Mouse (Mus musculus): ENCODE measurements around the gene Etfb. TPM values are rescaled to one million over a fixed set of nuclear protein-coding genes. Genes with fewer than 3 reads are reported as not detected.

Etfb gene
- 93.3 and 153 TPM in 2 replicates for polyA plus RNA-seq (2012; rRNA removed)
- 280 and 301 TPM in 2 replicates for polyA plus RNA-seq (2014; fragmentation: Nextera tagmentation; extraction: Ambion mirVana)

- peak within 1 kb of the TSS; percentile 93 for H3K27ac ChIP-seq (replicated peaks; ENCODE audit: low read depth, low read length)
- H3K4me2 ChIP-seq (replicated peaks; ENCODE audit: low read depth, low read length, severe bottlenecking) = peak within 1 kb of the TSS; percentile 84
- peak within 1 kb of the TSS; percentile 65 for H3K9ac ChIP-seq (ENCODE audit: low read depth, low read length, severe bottlenecking)
- H3K27me3 ChIP-seq (ENCODE audit: control insufficient read depth, insufficient read depth, low read length) = no peaks in the 10 kb centered on the region
- H3K4me1 ChIP-seq (ENCODE audit: control insufficient read depth, insufficient read depth, low read length) = peaks cover 22% of the 10 kb centered on the region
- under 1% methylated on average over 27 of the region's 27 CpGs for WGBS
- H3K36me3 ChIP-seq (ENCODE audit: control insufficient read depth, insufficient read depth, low read length) = no peaks in the 10 kb centered on the region
- H3K9me3 ChIP-seq (ENCODE audit: control insufficient read depth, low read length) = no peaks in the 10 kb centered on the region
- peak; percentile 94 for DNase-seq (ENCODE audit: low spot score)
- peak within 1 kb of the TSS; percentile 46 for H3K4me3 ChIP-seq (replicated peaks; ENCODE audit: low read length)
- ATAC-seq (ENCODE audit: low FRiP score, low read depth) = peak; percentile 98
- TF ChIP-seq POLR2A (IDR thresholded peaks at IDR 0.05; ENCODE audit: borderline replicate concordance, extremely low read depth, insufficient read depth, insufficient read length) = no peak
Measured at GRCm38 (mm10) chr7:43443917-43444293, at the start of gene Etfb, which contains the start of gene Gm45233. TSS of gene Etfb (plus strand) at chr7:43444083. TSS of gene Gm45233 (plus strand) at chr7:43444128.

- WGBS = 76% methylated on average over 2 of the region's 2 CpGs
- H3K9me3 ChIP-seq (ENCODE audit: control insufficient read depth, low read length) = no peaks in the 10 kb centered on the region
- no peaks in the 10 kb centered on the region for H3K36me3 ChIP-seq (ENCODE audit: control insufficient read depth, insufficient read depth, low read length)
- no peak for TF ChIP-seq POLR2A (IDR thresholded peaks at IDR 0.05; ENCODE audit: borderline replicate concordance, extremely low read depth, insufficient read depth, insufficient read length)
- no peak overlapping the region for H3K4me2 ChIP-seq (replicated peaks; ENCODE audit: low read depth, low read length, severe bottlenecking)
- H3K4me1 ChIP-seq (ENCODE audit: control insufficient read depth, insufficient read depth, low read length) = no peaks in the 10 kb centered on the region
- ATAC-seq (ENCODE audit: low FRiP score, low read depth) (no peak), DNase-seq (ENCODE audit: low spot score) (no peak)
- no peaks in the 10 kb centered on the region for H3K27me3 ChIP-seq (ENCODE audit: control insufficient read depth, insufficient read depth, low read length)
- no peak overlapping the region for H3K4me3 ChIP-seq (replicated peaks; ENCODE audit: low read length)
- no peak overlapping the region for H3K27ac ChIP-seq (replicated peaks; ENCODE audit: low read depth, low read length)
- H3K9ac ChIP-seq (ENCODE audit: low read depth, low read length, severe bottlenecking) = no peak overlapping the region
Measured at GRCm38 (mm10) chr7:43399501-43399900, 44.4 kb upstream of the Etfb start.

- no peak for TF ChIP-seq POLR2A (IDR thresholded peaks at IDR 0.05; ENCODE audit: borderline replicate concordance, extremely low read depth, insufficient read depth, insufficient read length)
- Histone ChIP-seq H3K9me3 (ENCODE audit: control insufficient read depth, low read length) (no peaks in the 10 kb centered on the region), H3K4me1 (ENCODE audit: control insufficient read depth, insufficient read depth, low read length) (no peaks in the 10 kb centered on the region), H3K27me3 (ENCODE audit: control insufficient read depth, insufficient read depth, low read length) (no peaks in the 10 kb centered on the region), H3K4me3 (replicated peaks; ENCODE audit: low read length) (no peak overlapping the region), H3K36me3 (ENCODE audit: control insufficient read depth, insufficient read depth, low read length) (no peaks in the 10 kb centered on the region), H3K9ac (ENCODE audit: low read depth, low read length, severe bottlenecking) (no peak overlapping the region), H3K4me2 (replicated peaks; ENCODE audit: low read depth, low read length, severe bottlenecking) (no peak overlapping the region), H3K27ac (replicated peaks; ENCODE audit: low read depth, low read length) (no peak overlapping the region)
- ATAC-seq (ENCODE audit: low FRiP score, low read depth) (no peak), DNase-seq (ENCODE audit: low spot score) (no peak)
- WGBS = 21% methylated on average over 2 of the region's 2 CpGs
Measured at GRCm38 (mm10) chr7:43402718-43403117, 41.2 kb upstream of the Etfb start.

- DNase-seq (ENCODE audit: low spot score) = no peak
- Histone ChIP-seq H3K4me1 (ENCODE audit: control insufficient read depth, insufficient read depth, low read length) (no peaks in the 10 kb centered on the region), H3K27me3 (ENCODE audit: control insufficient read depth, insufficient read depth, low read length) (no peaks in the 10 kb centered on the region), H3K9ac (ENCODE audit: low read depth, low read length, severe bottlenecking) (no peak overlapping the region), H3K4me3 (replicated peaks; ENCODE audit: low read length) (no peak overlapping the region), H3K4me2 (replicated peaks; ENCODE audit: low read depth, low read length, severe bottlenecking) (no peak overlapping the region), H3K27ac (replicated peaks; ENCODE audit: low read depth, low read length) (no peak overlapping the region), H3K9me3 (ENCODE audit: control insufficient read depth, low read length) (no peaks in the 10 kb centered on the region), H3K36me3 (ENCODE audit: control insufficient read depth, insufficient read depth, low read length) (no peaks in the 10 kb centered on the region)
- 85% methylated on average over 3 of the region's 3 CpGs for WGBS
- no peak for TF ChIP-seq POLR2A (IDR thresholded peaks at IDR 0.05; ENCODE audit: borderline replicate concordance, extremely low read depth, insufficient read depth, insufficient read length)
- ATAC-seq (ENCODE audit: low FRiP score, low read depth) = no peak
Measured at GRCm38 (mm10) chr7:43407573-43407972, 36.3 kb upstream of the Etfb start.

GRCm38 (mm10) chr7:43408131-43408553, 35.7 kb upstream of the Etfb start, which contains the start of gene Siglecg:
TSS of gene Siglecg (plus strand) at chr7:43408204.
- Histone ChIP-seq H3K4me2 (replicated peaks; ENCODE audit: low read depth, low read length, severe bottlenecking) (no peak within 1 kb of the TSS), H3K27me3 (ENCODE audit: control insufficient read depth, insufficient read depth, low read length) (no peaks in the 10 kb centered on the region), H3K4me1 (ENCODE audit: control insufficient read depth, insufficient read depth, low read length) (no peaks in the 10 kb centered on the region), H3K27ac (replicated peaks; ENCODE audit: low read depth, low read length) (no peak within 1 kb of the TSS), H3K9me3 (ENCODE audit: control insufficient read depth, low read length) (no peaks in the 10 kb centered on the region), H3K36me3 (ENCODE audit: control insufficient read depth, insufficient read depth, low read length) (no peaks in the 10 kb centered on the region), H3K4me3 (replicated peaks; ENCODE audit: low read length) (no peak within 1 kb of the TSS), H3K9ac (ENCODE audit: low read depth, low read length, severe bottlenecking) (no peak within 1 kb of the TSS)
- no peak for DNase-seq (ENCODE audit: low spot score)
- TF ChIP-seq POLR2A (IDR thresholded peaks at IDR 0.05; ENCODE audit: borderline replicate concordance, extremely low read depth, insufficient read depth, insufficient read length) = no peak
- 64% methylated on average over 4 of the region's 4 CpGs for WGBS
- no peak for ATAC-seq (ENCODE audit: low FRiP score, low read depth)
